Mouse (Mus musculus) forebrain, postnatal 0 days (tissue): ENCODE data around the gene Cflar. TPM values are rescaled to one million over a fixed set of nuclear protein-coding genes. Genes with fewer than 3 reads are reported as not detected.
A peak's percentile ranks its signal among the peaks of the same experiment; 100 is the strongest.
"Not testable (repeated sequence)": the region's sequence is repeated elsewhere in the genome, so short reads cannot be mapped to it uniquely, and the experiment has no call there.

Source experiments
- ATAC-seq: fragments of 200-750 bp; cut with Nextera tagmentation; 2 replicates; pipeline ENCODE4 v1.8.0; 2017; ENCODE audit warnings: mild to moderate bottlenecking, moderate library complexity
- DNase-seq: peaks from one replicate; pipeline ENCODE4 v3.0.0-alpha.2; 2015
- H3K27ac ChIP-seq: fragments of 300-500 bp; sonication (generic); 2 replicates; pipeline ENCODE4 v1.5.1; 2014; ENCODE audit warnings: low read depth, mild to moderate bottlenecking, antibody characterized with exemption, low read length, moderate library complexity, mixed read lengths
- H3K27me3 ChIP-seq: fragments of 300-500 bp; sonication (generic); 2 replicates; pipeline ENCODE4 v1.6.1; 2014; ENCODE audit warnings: mild to moderate bottlenecking, low read length, mixed read lengths; ENCODE audit not compliant: insufficient read depth
- H3K36me3 ChIP-seq: fragments of 300-500 bp; sonication (generic); 2 replicates; pipeline ENCODE4 v1.6.1; 2014; ENCODE audit warnings: mild to moderate bottlenecking, moderate library complexity; ENCODE audit not compliant: insufficient read depth
- H3K4me1 ChIP-seq: fragments of 300-500 bp; sonication (generic); 2 replicates; pipeline ENCODE4 v1.6.1; 2014; ENCODE audit warnings: antibody characterized with exemption; ENCODE audit not compliant: insufficient read depth
- H3K4me2 ChIP-seq: fragments of 300-500 bp; sonication (generic); 2 replicates; pipeline ENCODE4 v1.6.1; 2014; ENCODE audit warnings: low read depth, mild to moderate bottlenecking, moderate library complexity
- H3K4me3 ChIP-seq: fragments of 300-500 bp; sonication (generic); 2 replicates; pipeline ENCODE4 v1.5.1; 2014; ENCODE audit warnings: low read depth, low read length, mixed read lengths
- H3K9ac ChIP-seq: fragments of 300-500 bp; sonication (generic); 2 replicates; pipeline ENCODE4 v1.6.1; 2014; ENCODE audit warnings: mild to moderate bottlenecking
- H3K9me3 ChIP-seq: fragments of 300-500 bp; sonication (generic); 2 replicates; pipeline ENCODE4 v1.6.1; 2016; ENCODE audit warnings: low read length
- CTCF ChIP-seq: sonication (generic); IDR thresholded peaks from 2 replicates; pipeline ENCODE4 v1.5.1; 2016; ENCODE audit warnings: antibody characterized with exemption, control low read depth, low read depth
- WGBS: fragments of 180-500 bp; shearing (Covaris S2); extraction: QIAGEN DNeasy Blood & Tissue Kit; methylation state at CpG from one replicate; pipeline ENCODE4 v1.1.7; 2014; 5-methylcytosine and 5-hydroxymethylcytosine counted together
- polyA plus RNA-seq: library from polyadenylated mRNA; unstranded; fragments of >200 nt; fragmentation: Nextera tagmentation; extraction: Ambion mirVana; gene quantifications from 2 replicates; pipeline ENCODE4 v1.2.1, GENCODE M21; 2015
- total RNA-seq: library from RNA; depleted of rRNA; stranded (reverse); fragments of >200 nt; gene quantifications from 2 replicates; pipeline ENCODE4 v1.2.3, GENCODE M21; 2014

The Cflar gene
- total and polyA plus RNA-seq, 2 experiments from 2014 or later, result 20.2 to 35.4 TPM

DNA sequence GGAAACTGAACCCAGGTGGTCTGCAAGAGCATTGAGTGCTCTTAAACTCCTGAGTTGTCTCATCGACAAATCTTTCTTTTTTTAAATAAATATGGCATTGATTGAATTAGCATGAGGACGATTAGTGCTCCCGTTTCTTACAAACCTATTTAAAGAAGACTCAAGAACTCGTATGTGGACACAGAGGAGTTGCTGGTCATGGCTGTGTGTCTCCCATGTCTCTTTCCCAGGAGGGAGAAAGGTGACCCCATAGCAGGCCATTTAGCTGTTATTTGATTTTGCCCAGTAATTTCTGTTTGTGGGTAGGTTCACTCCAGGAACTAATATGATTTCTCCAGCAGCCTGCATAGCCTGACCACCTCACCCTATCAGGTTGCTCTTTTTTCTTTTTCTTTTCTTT, 85.5 kb downstream of the Cflar start:
- no peak overlapping the region for H3K27ac ChIP-seq
- DNase-seq (no peak), ATAC-seq (no peak)
- TF ChIP-seq CTCF, result no peak
- no peak overlapping the region for H3K9ac ChIP-seq
- WGBS, result 82% methylated on average over 4 of the region's 4 CpGs
- H3K9me3 ChIP-seq, result no peaks in the 10 kb centered on the region
- no peaks in the 10 kb centered on the region for H3K4me1 ChIP-seq
- H3K4me2 ChIP-seq, result no peak overlapping the region
- no peaks in the 10 kb centered on the region for H3K36me3 ChIP-seq
- H3K27me3 ChIP-seq, result no peaks in the 10 kb centered on the region
- H3K4me3 ChIP-seq, result no peak overlapping the region

DNA sequence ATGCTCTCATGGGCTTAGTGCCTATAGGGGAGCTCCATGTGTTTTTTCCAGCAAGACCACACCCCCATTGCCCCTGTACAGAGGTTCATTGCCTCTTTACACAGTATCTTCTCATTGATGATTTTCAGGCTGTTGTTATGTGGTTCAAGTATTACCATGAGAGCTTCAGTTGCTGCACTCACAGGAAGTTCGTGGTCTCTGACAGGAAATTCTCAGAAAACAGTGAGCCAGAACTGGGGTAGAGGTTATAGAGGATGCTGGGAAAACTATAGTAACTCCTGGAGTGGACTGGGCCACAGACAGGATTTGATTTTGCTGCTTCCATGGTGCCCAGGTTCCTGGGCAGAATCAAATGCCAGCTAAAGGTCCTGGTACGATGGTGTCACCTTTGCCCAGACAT, 86.1 kb downstream of the Cflar start:
- Histone ChIP-seq H3K4me3 (no peak overlapping the region), H3K4me2 (no peak overlapping the region), H3K9ac (no peak overlapping the region), H3K27me3 (no peaks in the 10 kb centered on the region), H3K9me3 (no peaks in the 10 kb centered on the region), H3K27ac (no peak overlapping the region), H3K4me1 (no peaks in the 10 kb centered on the region), H3K36me3 (no peaks in the 10 kb centered on the region)
- TF ChIP-seq CTCF, result no peak
- no peak for ATAC-seq
- no peak for DNase-seq
- 87% methylated on average over 2 of the region's 2 CpGs for WGBS

DNA sequence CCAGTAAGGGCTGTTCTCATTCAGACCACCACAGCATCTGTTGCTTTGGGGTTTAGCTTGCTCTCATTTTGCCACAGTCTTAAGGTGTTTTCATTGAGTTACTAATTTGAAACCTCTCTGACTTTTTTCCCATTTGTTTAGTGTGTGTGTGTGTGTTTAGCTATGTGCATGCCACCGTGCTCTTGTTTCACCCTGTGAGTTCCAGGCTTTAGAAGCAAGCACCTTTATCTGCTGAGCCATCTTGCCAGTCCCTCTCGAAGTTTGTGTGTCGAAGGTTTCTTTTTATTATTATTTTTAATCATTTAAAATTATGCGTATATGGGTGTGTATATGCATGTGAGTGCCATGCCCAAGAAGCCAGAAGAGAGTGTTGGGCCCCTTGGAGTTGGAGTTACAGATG, 87.6 kb downstream of the Cflar start:
- Histone ChIP-seq H3K9me3 (no peaks in the 10 kb centered on the region), H3K4me3 (no peak overlapping the region), H3K27ac (no peak overlapping the region), H3K4me1 (no peaks in the 10 kb centered on the region), H3K27me3 (no peaks in the 10 kb centered on the region), H3K4me2 (no peak overlapping the region), H3K36me3 (no peaks in the 10 kb centered on the region), H3K9ac (no peak overlapping the region)
- no peak for ATAC-seq
- 96% methylated on average over 4 of the region's 4 CpGs for WGBS
- no peak for TF ChIP-seq CTCF
- no peak for DNase-seq

- ATAC-seq, H3K27ac ChIP-seq, H3K4me2 ChIP-seq, H3K27me3 ChIP-seq, DNase-seq, H3K9ac ChIP-seq, H3K9me3 ChIP-seq, H3K36me3 ChIP-seq, H3K4me1 ChIP-seq, H3K4me3 ChIP-seq: not testable (repeated sequence)
- 74% methylated on average over 7 of the region's 7 CpGs for WGBS
Observed at GRCm38 (mm10) chr1:58800644-58801043, 89.3 kb downstream of the Cflar start.

GRCm38 (mm10) chr1:58801558-58802285, 90.4 kb downstream of the Cflar start:
- WGBS, result 93% methylated on average over 8 of the region's 8 CpGs
- Histone ChIP-seq H3K9ac (no peak overlapping the region), H3K36me3 (no peaks in the 10 kb centered on the region), H3K4me3 (no peak overlapping the region), H3K27me3 (no peaks in the 10 kb centered on the region), H3K9me3 (no peaks in the 10 kb centered on the region), H3K27ac (no peak overlapping the region), H3K4me2 (no peak overlapping the region), H3K4me1 (no peaks in the 10 kb centered on the region)
- no peak for DNase-seq
- TF ChIP-seq CTCF, result no peak
- ATAC-seq, result no peak

DNA sequence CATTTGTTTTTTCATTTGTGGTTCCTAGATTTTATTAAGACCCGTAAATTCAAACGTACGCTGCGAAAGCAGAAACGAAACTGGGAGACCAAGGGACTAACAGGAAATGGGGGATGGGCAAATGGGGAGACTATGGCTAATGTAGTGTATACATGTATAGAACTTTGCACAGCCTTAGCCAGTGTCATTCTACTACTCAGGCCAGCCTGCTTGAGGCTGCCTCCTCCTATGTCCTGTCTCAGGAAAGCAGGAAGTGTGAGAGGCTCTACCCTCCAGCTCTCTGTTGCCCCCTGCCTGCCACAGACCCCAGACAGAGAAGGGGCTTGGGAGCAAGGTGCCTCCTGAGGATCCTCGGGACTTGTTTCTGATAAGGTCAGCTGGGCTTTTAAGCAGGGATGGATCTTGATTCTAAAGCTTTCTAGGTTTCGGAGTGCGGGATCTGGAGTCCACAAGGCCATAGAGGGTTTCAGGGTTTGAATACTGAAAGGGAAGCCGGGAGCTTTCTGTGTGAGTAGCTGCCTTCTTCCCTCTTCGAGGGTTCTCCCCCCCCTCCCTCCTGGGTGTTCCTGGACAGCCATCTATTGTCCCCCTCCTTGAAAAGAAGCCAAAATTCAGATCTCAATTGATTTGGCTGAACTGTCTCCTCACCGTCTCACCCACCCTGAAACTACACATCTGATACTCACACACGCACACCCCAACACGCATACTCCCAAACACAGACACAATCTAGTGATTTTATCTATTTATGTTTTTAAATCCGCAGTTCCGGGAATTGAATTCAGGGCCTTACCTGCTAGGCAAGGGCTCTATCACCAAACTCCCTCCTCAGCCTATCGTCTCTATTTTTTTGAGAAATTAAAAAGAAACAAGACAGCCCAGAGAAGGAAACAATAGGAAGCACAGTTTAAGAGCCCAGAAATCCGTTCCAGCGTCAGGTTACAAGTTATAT, 91.3 kb downstream of the Cflar start:
- no peak overlapping the region for H3K27ac ChIP-seq
- TF ChIP-seq CTCF, result peak; percentile 30; the same call in 1 of the 2 replicates
- no peak for DNase-seq
- no peak overlapping the region for H3K4me2 ChIP-seq
- H3K4me1 ChIP-seq, result no peaks in the 10 kb centered on the region
- no peak overlapping the region for H3K4me3 ChIP-seq
- no peak overlapping the region for H3K9ac ChIP-seq
- no peaks in the 10 kb centered on the region for H3K36me3 ChIP-seq
- no peaks in the 10 kb centered on the region for H3K9me3 ChIP-seq
- no peak for ATAC-seq
- H3K27me3 ChIP-seq, result no peaks in the 10 kb centered on the region
- WGBS, result 73% methylated on average over 18 of the region's 18 CpGs

DNA sequence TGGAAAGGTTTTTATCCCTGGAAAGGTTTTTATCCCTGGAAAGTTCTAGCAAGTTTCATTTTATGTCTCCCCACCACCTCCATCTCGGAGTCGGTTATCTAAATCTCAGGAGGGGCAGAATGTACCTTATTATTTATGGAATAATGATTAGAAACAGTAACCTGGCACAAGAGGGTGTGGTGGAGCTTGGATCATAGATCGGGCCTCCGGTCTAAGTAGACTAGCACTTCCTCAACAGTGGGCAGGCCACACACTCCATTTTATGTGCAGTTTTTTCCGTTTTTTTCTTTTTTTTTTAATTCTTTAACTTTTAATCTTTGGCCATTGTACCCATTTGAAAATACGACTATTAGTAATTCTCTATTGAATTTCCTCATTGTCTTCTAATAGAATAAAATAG, 92.2 kb downstream of the Cflar start:
- no peaks in the 10 kb centered on the region for H3K4me1 ChIP-seq
- no peak for ATAC-seq
- DNase-seq, result no peak
- WGBS, result 88% methylated on average over 6 of the region's 6 CpGs
- no peak for TF ChIP-seq CTCF
- H3K4me3 ChIP-seq, result no peak overlapping the region
- no peak overlapping the region for H3K9ac ChIP-seq
- H3K27ac ChIP-seq, result no peak overlapping the region
- no peaks in the 10 kb centered on the region for H3K36me3 ChIP-seq
- H3K27me3 ChIP-seq, result no peaks in the 10 kb centered on the region
- no peak overlapping the region for H3K4me2 ChIP-seq
- no peaks in the 10 kb centered on the region for H3K9me3 ChIP-seq
